Mouse (Mus musculus) kidney, embryonic 15.5 days (tissue): ENCODE data around the gene March10. TPM values are rescaled to one million over a fixed set of nuclear protein-coding genes. Genes with fewer than 3 reads are reported as not detected.

Experiments used
- ATAC-seq: fragments of 200-750 bp; cut with Nextera tagmentation; replicated peaks from 2 replicates; pipeline ENCODE4 v1.8.0; 2017; ENCODE audit warnings: moderate TSS enrichment; ENCODE audit not compliant: low FRiP score
- H3K27ac ChIP-seq: fragments of 300-500 bp; sonication (generic); 2 replicates; pipeline ENCODE4 v1.5.1; 2015; ENCODE audit warnings: mild to moderate bottlenecking, inconsistent platforms
- H3K27me3 ChIP-seq: fragments of 300-500 bp; sonication (generic); 2 replicates; pipeline ENCODE4 v1.6.1; 2015; ENCODE audit warnings: inconsistent platforms
- H3K36me3 ChIP-seq: fragments of 300-500 bp; sonication (generic); 2 replicates; pipeline ENCODE4 v1.6.1; 2015; ENCODE audit warnings: inconsistent platforms
- H3K4me1 ChIP-seq: fragments of 300-500 bp; sonication (generic); 2 replicates; pipeline ENCODE4 v1.6.1; 2015; ENCODE audit warnings: inconsistent platforms
- H3K4me2 ChIP-seq: fragments of 300-500 bp; sonication (generic); 2 replicates; pipeline ENCODE4 v1.6.1; 2015; ENCODE audit warnings: moderate library complexity, mild to moderate bottlenecking, inconsistent platforms
- H3K4me3 ChIP-seq: fragments of 300-500 bp; sonication (generic); replicated peaks from 2 replicates; pipeline ENCODE4 v1.5.1; 2015; ENCODE audit warnings: mild to moderate bottlenecking, inconsistent platforms
- H3K9ac ChIP-seq: fragments of 300-500 bp; sonication (generic); 2 replicates; pipeline ENCODE4 v1.6.1; 2015; ENCODE audit warnings: mild to moderate bottlenecking, inconsistent platforms
- H3K9me3 ChIP-seq: fragments of 300-500 bp; sonication (generic); replicated peaks from 2 replicates; pipeline ENCODE4 v1.6.1; 2016; ENCODE audit warnings: inconsistent platforms
- WGBS: fragments of 180-500 bp; shearing (Covaris S2); methylation state at CpG from one replicate; pipeline ENCODE4 v1.1.7; 2015; ENCODE audit warnings: mixed read lengths; 5-methylcytosine and 5-hydroxymethylcytosine counted together
- polyA plus RNA-seq: library from polyadenylated mRNA; unstranded; fragments of >200 nt; fragmentation: Nextera tagmentation; extraction: Ambion mirVana; gene quantifications from 2 replicates; pipeline ENCODE4 v1.2.1, GENCODE M21; 2015

The March10 gene
- polyA plus RNA-seq, 1 experiment from 2014 or later, result 0.05 TPM

DNA sequence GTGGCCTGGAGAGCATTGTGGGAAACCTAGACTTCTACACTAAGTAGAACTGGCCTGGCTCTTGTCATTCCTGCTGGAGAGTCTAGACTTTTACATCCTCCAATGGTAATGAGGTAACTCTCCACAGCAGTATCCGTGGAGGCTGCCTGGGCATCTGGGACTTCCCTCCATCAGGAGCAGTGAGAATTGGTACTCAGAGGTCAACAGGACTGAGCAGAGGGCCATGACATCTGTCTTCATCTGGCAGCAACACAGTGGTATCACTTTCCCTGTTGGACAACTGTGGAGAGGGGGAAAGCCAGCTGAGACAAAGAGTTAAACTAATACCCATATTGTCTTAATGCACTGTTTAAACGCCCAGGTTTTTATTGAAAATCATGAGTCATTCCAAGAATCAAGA lies 26.2 kb upstream of the March10 start:
- 57% methylated on average over 2 of the region's 2 CpGs for WGBS
- no peak for ATAC-seq

DNA sequence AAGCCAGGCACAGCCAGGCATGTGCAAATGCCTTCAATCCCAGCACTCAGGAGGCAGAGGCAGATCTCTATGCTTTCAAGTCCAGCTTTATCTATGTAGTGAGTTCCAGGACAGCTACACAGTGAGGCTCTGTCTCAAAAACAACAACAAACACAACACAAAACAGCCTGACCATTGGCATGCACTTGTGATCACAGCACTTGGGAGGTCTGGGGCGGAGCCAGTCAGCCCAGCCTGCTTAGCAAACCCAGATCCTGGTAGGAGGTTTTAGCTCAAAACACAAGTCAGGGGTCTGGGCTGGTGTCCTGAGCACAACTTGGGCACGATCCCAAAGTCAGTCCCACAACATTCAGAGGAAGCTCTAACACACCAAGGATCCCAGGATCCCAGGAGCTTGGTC lies 18.2 kb upstream of the March10 start:
- 67% methylated on average over 2 of the region's 2 CpGs for WGBS
- H3K4me1 ChIP-seq, result no peaks in the 10 kb centered on the region
- no peaks in the 10 kb centered on the region for H3K27me3 ChIP-seq
- H3K36me3 ChIP-seq, result no peaks in the 10 kb centered on the region
- H3K27ac ChIP-seq, result no peak overlapping the region
- no peak overlapping the region for H3K4me2 ChIP-seq
- no peak overlapping the region for H3K9ac ChIP-seq
- no peak for ATAC-seq
- H3K4me3 ChIP-seq, result no peak overlapping the region
- no peaks in the 10 kb centered on the region for H3K9me3 ChIP-seq

More for the DNA sequence above, 26.2 kb upstream of the March10 start:
- H3K36me3 ChIP-seq, result no peaks in the 10 kb centered on the region
- H3K4me1 ChIP-seq, result no peaks in the 10 kb centered on the region
- H3K27me3 ChIP-seq, result no peaks in the 10 kb centered on the region
- H3K4me2 ChIP-seq, result no peak overlapping the region
- H3K9ac ChIP-seq, result no peak overlapping the region
- H3K27ac ChIP-seq, result no peak overlapping the region
- H3K9me3 ChIP-seq, result no peaks in the 10 kb centered on the region
- no peak overlapping the region for H3K4me3 ChIP-seq

DNA sequence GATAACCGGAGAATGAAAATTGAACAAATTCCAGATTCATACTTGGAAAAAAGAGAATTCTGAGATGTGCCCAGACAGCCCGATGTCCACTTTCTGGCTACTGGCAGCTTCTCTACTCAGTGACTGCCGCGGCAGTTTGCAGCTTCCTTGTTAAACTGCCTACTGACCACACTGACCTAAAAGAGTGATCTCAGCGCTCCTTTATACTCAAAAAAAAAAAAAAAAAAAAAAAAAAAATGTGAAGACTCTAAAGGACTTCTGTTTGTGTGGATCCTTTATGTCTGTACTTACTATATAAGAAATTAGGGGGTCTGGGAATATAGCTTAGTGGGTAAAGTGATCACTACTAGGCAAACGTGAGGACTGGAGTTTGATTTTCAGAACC lies 17.8 kb upstream of the March10 start:
- 63% methylated on average over 6 of the region's 6 CpGs for WGBS

DNA sequence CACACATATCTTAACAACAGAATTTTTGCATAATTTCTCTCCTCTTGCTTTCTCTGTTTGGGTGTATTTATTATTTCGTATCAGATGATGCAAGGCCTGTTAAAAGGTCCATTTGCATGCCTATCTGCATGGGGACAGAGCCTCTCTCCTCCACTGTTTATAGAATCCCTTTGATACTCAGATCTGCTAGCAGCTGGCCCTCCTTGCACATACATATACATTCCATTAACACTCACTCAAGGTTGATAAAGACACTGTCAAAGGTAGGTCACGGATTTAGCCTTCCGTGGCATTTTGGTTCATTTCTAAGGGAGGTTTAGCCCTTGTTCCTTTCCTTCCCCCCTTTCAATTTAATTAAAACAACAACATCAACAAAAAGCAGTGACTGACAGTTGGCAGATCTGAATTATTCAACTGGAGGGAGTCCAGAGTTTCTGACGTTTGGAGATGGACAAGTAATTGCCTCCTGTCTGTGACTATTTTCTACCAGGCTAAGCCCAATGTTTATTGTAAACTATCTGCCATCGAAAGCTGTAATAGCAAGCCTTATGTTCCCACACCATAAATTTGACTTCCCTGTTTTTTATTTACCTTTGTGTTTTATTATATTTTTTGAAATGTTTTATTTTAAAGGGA lies 17.3 kb upstream of the March10 start:
- ATAC-seq, result no peak
- 67% methylated on average over 5 of the region's 5 CpGs for WGBS

More for the DNA sequence above, 17.8 kb upstream of the March10 start:
- ATAC-seq, result no peak
- H3K36me3 ChIP-seq, result no peaks in the 10 kb centered on the region
- H3K27me3 ChIP-seq, result no peaks in the 10 kb centered on the region
- H3K4me1 ChIP-seq, result no peaks in the 10 kb centered on the region
- no peaks in the 10 kb centered on the region for H3K9me3 ChIP-seq
- H3K9ac ChIP-seq, result no peak overlapping the region
- H3K4me2 ChIP-seq, result no peak overlapping the region
- no peak overlapping the region for H3K27ac ChIP-seq
- H3K4me3 ChIP-seq, result no peak overlapping the region

DNA sequence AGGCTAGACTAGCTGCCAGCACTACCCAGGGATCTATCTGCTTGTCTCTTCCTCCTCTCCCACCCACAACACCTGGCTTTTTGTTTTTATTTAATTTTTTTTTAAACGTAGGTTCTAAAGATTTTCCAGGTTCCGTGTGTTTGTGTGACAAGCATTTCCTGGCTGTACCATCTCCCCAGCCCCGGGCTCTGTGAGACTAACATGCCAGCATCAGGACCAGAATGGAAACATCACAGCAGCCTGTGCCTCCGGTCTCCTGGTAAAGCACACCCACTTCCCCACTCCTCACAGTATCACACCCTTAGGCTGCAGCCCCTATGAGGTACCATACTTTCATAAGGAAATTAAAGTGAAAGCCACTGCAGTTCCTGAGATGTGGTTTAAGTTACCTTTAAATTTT lies 16.1 kb upstream of the March10 start:
- WGBS, result 69% methylated on average over 4 of the region's 4 CpGs
- ATAC-seq, result no peak
- Histone ChIP-seq H3K27me3 (no peaks in the 10 kb centered on the region), H3K27ac (no peak overlapping the region), H3K9me3 (no peaks in the 10 kb centered on the region), H3K9ac (no peak overlapping the region), H3K4me2 (no peak overlapping the region), H3K4me3 (no peak overlapping the region), H3K4me1 (no peaks in the 10 kb centered on the region), H3K36me3 (no peaks in the 10 kb centered on the region)

More for the DNA sequence above, 17.3 kb upstream of the March10 start:
- Histone ChIP-seq H3K27ac (no peak overlapping the region), H3K9ac (no peak overlapping the region), H3K36me3 (no peaks in the 10 kb centered on the region), H3K4me3 (no peak overlapping the region), H3K27me3 (no peaks in the 10 kb centered on the region), H3K4me1 (no peaks in the 10 kb centered on the region), H3K9me3 (no peaks in the 10 kb centered on the region), H3K4me2 (no peak overlapping the region)

DNA sequence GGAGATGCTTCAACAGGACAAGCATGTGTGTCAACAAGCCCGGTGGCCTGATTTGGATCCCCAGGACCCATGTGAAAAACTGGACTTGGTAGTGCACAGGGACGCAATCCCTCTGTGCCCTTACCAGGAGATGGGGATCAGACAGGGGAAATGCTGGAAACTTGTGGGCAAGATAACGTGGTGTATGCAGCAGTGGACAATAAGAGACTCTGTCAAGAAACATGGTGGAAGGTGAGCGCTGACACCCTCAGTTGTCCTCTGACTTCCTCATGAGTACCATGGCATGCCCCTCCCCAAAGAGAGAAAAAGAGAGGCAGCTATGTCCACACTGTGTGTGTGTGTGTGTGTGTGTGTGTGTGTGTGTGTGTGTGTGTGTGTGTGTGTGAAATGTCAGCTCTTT lies 14.4 kb upstream of the March10 start:
- no peak for ATAC-seq
- Histone ChIP-seq H3K4me2 (no peak overlapping the region), H3K4me1 (0 out of 2 replicates have a peak, but pooled peaks cover 5% of the 10 kb centered on the region), H3K36me3 (no peaks in the 10 kb centered on the region), H3K4me3 (no peak overlapping the region), H3K9ac (no peak overlapping the region), H3K27ac (no peak overlapping the region), H3K9me3 (no peaks in the 10 kb centered on the region), H3K27me3 (no peaks in the 10 kb centered on the region)
- 92% methylated on average over 4 of the region's 4 CpGs for WGBS

DNA sequence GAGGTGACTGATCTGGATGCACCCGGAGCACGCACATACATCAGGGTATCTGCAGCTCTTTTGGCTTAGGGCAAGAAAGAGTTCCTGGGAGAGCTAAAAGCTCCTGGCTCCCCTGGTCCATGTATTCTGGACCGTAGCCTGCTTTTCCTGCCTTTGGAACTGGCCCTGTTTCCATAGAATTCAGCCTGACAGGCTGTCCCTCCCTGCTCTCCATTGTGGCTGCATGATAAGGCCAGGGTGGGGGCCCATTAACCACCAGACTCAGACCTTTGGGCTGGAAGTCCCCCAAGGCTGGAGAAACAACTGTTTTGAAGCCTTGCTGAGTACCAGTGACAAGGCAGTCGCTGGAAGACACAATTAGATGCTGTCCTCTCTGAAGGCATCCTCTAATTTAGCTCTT lies 13.0 kb upstream of the March10 start:
- no peak overlapping the region for H3K9ac ChIP-seq
- H3K27me3 ChIP-seq, result no peaks in the 10 kb centered on the region
- WGBS, result 84% methylated on average over 4 of the region's 4 CpGs
- H3K27ac ChIP-seq, result no peak overlapping the region
- no peak for ATAC-seq
- H3K4me3 ChIP-seq, result no peak overlapping the region
- H3K36me3 ChIP-seq, result no peaks in the 10 kb centered on the region
- no peak overlapping the region for H3K4me2 ChIP-seq
- 0 out of 2 replicates have a peak, but pooled peaks cover 5% of the 10 kb centered on the region for H3K4me1 ChIP-seq
- no peaks in the 10 kb centered on the region for H3K9me3 ChIP-seq

DNA sequence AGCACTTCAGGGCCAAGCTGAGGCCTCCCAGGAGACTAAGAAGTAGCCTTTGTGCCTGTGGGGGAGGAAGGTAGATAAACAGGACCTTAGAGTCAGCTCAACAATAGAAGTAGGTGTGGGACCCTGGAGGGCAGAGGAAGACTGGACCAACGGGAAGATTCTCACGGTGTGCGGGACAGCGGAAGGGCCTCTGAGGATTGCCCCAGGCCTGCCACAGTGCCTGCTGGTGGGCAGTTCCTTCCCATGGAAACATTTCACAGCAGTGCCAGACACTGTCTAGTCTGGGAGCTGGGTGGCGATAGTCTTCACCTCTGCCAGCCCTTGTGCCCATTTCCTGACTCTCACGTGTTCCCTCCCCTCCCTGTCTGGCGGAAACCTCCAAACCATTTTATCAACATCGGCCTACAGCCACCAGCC lies 12.6 kb upstream of the March10 start:
- 60% methylated on average over 8 of the region's 8 CpGs for WGBS
- H3K27me3 ChIP-seq, result no peaks in the 10 kb centered on the region
- no peaks in the 10 kb centered on the region for H3K36me3 ChIP-seq
- no peak overlapping the region for H3K4me2 ChIP-seq
- H3K9me3 ChIP-seq, result no peaks in the 10 kb centered on the region
- H3K27ac ChIP-seq, result no peak overlapping the region
- H3K4me1 ChIP-seq, result 0 out of 2 replicates have a peak, but pooled peaks cover 5% of the 10 kb centered on the region
- no peak overlapping the region for H3K4me3 ChIP-seq
- no peak overlapping the region for H3K9ac ChIP-seq
- no peak for ATAC-seq

DNA sequence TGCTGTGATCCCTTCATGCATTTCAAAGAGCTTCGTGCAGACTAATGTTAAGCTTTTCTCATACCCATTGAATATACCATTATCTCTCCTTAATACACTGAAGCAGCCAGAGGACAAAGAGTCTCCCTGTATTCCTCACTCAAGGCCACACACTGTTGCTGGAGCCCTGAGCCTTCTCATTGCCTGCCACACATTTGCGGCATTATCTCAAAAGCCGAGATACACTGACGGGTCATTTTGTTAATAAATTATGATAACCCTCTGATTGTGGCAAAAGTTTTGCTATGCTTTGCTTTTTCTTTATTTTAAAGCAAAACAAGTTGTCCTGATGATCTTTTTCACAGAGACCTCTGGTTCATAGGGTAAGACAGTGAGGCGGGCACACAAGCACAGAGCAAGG lies 11.9 kb upstream of the March10 start:
- WGBS, result 80% methylated on average over 5 of the region's 5 CpGs
- H3K4me1 ChIP-seq, result 0 out of 2 replicates have a peak, but pooled peaks cover 5% of the 10 kb centered on the region

DNA sequence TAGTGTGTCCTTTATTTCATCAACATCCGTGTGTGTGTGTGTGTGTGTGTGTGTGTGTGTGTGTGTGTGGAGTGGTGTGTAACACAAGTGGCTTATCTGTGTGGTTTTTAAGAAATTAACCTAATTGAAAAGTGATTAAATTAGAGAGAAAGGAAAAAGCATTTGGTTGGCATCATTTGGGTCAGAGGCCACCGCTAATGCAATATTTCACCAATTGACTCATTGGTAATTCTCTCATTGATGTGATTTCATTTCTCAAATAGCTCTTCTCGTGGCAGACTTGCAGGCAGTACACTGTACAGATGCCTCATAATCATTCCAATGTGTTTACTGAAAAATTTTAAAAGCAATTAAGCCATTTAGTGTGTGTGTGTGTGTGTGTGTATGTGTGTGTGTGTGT lies 11.3 kb upstream of the March10 start:
- H3K4me3 ChIP-seq, result no peak overlapping the region
- H3K36me3 ChIP-seq, result no peaks in the 10 kb centered on the region
- no peak overlapping the region for H3K9ac ChIP-seq
- no peak for ATAC-seq
- H3K27me3 ChIP-seq, result no peaks in the 10 kb centered on the region
- H3K4me2 ChIP-seq, result no peak overlapping the region
- 0 out of 2 replicates have a peak, but pooled peaks cover 5% of the 10 kb centered on the region for H3K4me1 ChIP-seq
- H3K27ac ChIP-seq, result no peak overlapping the region
- 83% methylated on average over 3 of the region's 3 CpGs for WGBS
- no peaks in the 10 kb centered on the region for H3K9me3 ChIP-seq

More for the DNA sequence above, 11.9 kb upstream of the March10 start:
- Histone ChIP-seq H3K36me3 (no peaks in the 10 kb centered on the region), H3K4me2 (no peak overlapping the region), H3K9me3 (no peaks in the 10 kb centered on the region), H3K9ac (no peak overlapping the region), H3K4me3 (no peak overlapping the region), H3K27ac (no peak overlapping the region), H3K27me3 (no peaks in the 10 kb centered on the region)
- no peak for ATAC-seq

DNA sequence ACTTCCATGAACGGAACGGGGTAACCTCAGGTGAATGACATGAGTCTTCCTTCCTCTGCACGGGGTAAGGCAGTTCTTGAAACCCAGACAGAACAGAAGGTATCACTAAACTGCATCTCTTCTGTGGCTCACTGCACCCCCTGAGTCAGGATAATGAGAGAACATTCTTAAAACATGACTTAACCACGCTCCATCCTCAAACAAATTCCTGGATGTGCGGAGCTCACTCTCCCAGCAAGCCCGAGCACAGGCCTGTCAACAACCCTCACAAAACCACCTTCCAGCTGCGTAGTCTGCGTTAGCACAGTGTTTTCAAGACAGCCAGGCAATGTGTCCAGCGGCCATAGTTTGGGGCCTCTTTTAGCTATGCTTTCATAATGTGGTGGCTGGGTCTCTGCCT lies 10.7 kb upstream of the March10 start:
- 46% methylated on average over 9 of the region's 9 CpGs for WGBS
- Histone ChIP-seq H3K9ac (no peak overlapping the region), H3K4me2 (no peak overlapping the region), H3K9me3 (no peaks in the 10 kb centered on the region), H3K4me3 (no peak overlapping the region), H3K27ac (no peak overlapping the region), H3K27me3 (no peaks in the 10 kb centered on the region), H3K36me3 (no peaks in the 10 kb centered on the region), H3K4me1 (0 out of 2 replicates have a peak, but pooled peaks cover 5% of the 10 kb centered on the region)
- no peak for ATAC-seq

DNA sequence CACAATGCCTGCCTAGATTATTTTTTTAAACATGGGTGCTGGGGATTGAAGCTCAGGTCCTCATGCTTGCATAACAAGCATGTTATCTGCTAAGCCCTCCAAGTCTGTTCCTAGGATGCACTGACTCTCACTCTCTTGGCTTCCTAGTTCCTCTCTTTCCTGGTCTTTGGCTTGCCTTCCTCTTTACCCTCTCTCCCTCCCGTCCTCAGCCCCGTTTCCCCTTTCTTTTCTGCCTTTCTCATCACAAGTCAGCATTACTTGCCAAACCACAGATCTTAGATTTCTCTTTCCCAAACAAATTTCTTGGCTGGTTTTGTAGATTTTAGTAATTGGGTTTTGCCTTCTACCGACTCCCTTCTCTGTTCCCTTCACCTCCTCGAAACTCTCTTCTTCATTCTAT lies 10.2 kb upstream of the March10 start:
- Histone ChIP-seq H3K9ac (no peak overlapping the region), H3K36me3 (no peaks in the 10 kb centered on the region), H3K27me3 (no peaks in the 10 kb centered on the region), H3K9me3 (no peaks in the 10 kb centered on the region), H3K4me3 (no peak overlapping the region), H3K27ac (no peak overlapping the region), H3K4me2 (no peak overlapping the region), H3K4me1 (0 out of 2 replicates have a peak, but pooled peaks cover 5% of the 10 kb centered on the region)
- WGBS, result 58% methylated on average over 4 of the region's 4 CpGs
- ATAC-seq, result no peak

DNA sequence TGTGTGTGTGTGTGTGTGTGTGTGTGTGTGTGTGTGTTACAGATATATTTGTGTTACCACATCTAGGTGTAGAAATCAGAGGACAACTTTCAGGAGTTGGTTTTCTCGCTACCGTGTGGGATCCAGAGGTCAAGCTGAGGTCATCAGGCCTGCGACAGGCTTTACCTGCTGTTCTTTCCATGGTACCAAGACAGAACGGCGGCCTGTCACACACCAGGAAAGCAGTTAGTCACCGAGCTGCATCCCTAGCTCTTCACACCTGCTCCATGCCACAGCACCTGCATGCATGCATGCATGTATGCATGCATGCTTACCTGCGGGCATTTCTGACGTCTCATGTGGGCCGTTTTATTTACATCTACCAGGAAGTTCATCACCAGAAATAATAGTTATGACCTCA lies 9.0 kb upstream of the March10 start:
- Histone ChIP-seq H3K27me3 (no peaks in the 10 kb centered on the region), H3K27ac (no peak overlapping the region), H3K36me3 (no peaks in the 10 kb centered on the region), H3K4me3 (no peak overlapping the region), H3K9me3 (no peaks in the 10 kb centered on the region), H3K4me1 (0 out of 2 replicates have a peak, but pooled peaks cover 5% of the 10 kb centered on the region), H3K9ac (no peak overlapping the region), H3K4me2 (no peak overlapping the region)
- no peak for ATAC-seq
- 73% methylated on average over 9 of the region's 9 CpGs for WGBS
